Mouse (Mus musculus): Measurements from ENCODE around the gene Dhcr7. TPM values are rescaled to one million over a fixed set of nuclear protein-coding genes. Genes with fewer than 3 reads are reported as not detected.

The Dhcr7 gene
- total and polyA plus RNA-seq, 2 experiments = 85.9 to 282 TPM

DNA sequence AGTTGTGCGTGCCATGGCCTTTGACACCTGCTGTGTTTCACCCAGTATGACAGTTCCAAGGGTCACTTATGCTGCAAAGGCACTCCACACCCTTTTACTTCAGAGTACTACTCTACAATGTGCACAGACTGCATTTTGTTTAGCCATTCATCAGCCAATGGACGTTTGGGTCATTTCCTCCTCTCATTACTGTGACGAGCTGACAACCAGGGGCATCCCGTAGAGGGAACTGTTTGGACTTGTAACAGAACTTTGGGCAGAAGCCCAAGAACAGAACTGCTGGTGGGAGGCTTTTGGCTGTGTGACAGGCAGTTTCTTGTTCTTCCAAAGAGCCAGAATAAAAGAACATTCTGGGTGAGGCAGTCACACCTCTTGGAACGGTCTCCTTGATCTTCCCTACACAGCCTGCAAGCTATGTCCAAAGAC lies 17.7 kb upstream of the Dhcr7 start:
- H3K9ac ChIP-seq (ENCODE audit: low read depth, low read length) = no peak overlapping the region
- 39% methylated on average over 5 of the region's 5 CpGs for WGBS
- H3K79me2 ChIP-seq (ENCODE audit: control insufficient read depth, insufficient read depth, low read length) = no peaks in the 10 kb centered on the region
- H3K27ac ChIP-seq (replicated peaks; ENCODE audit: insufficient read depth, low read depth, low read length) = no peak overlapping the region
- peaks cover 32% of the 10 kb centered on the region for H3K36me3 ChIP-seq (ENCODE audit: control insufficient read depth, insufficient read depth, low read length)
- H3K27me3 ChIP-seq (ENCODE audit: control insufficient read depth, insufficient read depth, low read length) = no peaks in the 10 kb centered on the region
- TF ChIP-seq CTCF (IDR thresholded peaks at IDR 0.05; ENCODE audit: low read depth, low read length) (no peak), POLR2A (IDR thresholded peaks at IDR 0.05; ENCODE audit: extremely low read depth, insufficient read depth, low read length) (no peak)
- no peaks in the 10 kb centered on the region for H3K4me1 ChIP-seq (ENCODE audit: control insufficient read depth, insufficient read depth, low read length)
- H3K4me3 ChIP-seq (ENCODE audit: insufficient read depth, low read depth, low read length) = no peak overlapping the region
- peak; percentile 56 for DNase-seq (ENCODE audit: extremely low read depth, low read depth, low spot score)

DNA sequence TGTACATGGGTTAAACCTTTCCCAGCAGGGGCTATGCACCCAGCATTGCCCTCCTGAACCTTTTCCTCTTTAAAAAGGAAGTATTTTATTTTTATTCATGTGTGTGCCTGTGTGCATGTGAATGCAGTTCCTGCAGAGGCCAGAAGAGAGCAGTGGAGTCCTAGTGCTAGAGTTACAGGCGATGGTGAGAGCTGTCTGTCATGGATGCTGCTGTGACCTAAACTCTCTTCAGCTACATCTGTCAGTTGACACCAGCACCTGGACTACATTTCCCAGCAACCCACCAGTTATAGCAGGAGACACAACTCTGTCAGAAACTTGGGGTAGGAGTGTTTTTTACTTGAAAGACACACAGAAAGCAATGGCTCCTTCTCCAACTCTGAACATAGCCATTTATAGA lies 14.0 kb upstream of the Dhcr7 start:
- Histone ChIP-seq H3K27ac (replicated peaks; ENCODE audit: insufficient read depth, low read depth, low read length) (no peak overlapping the region), H3K79me2 (ENCODE audit: control insufficient read depth, insufficient read depth, low read length) (no peaks in the 10 kb centered on the region), H3K36me3 (ENCODE audit: control insufficient read depth, insufficient read depth, low read length) (peaks cover 46% of the 10 kb centered on the region), H3K27me3 (ENCODE audit: control insufficient read depth, insufficient read depth, low read length) (no peaks in the 10 kb centered on the region), H3K9ac (ENCODE audit: low read depth, low read length) (no peak overlapping the region), H3K4me1 (ENCODE audit: control insufficient read depth, insufficient read depth, low read length) (no peaks in the 10 kb centered on the region), H3K4me3 (ENCODE audit: insufficient read depth, low read depth, low read length) (no peak overlapping the region)
- TF ChIP-seq POLR2A (IDR thresholded peaks at IDR 0.05; ENCODE audit: extremely low read depth, insufficient read depth, low read length) = no peak
- peak; percentile 29; the same call in 1 of the 2 replicates for TF ChIP-seq CTCF (IDR thresholded peaks at IDR 0.05; ENCODE audit: low read depth, low read length)
- 82% methylated on average over 1 of the region's 1 CpGs for WGBS
- DNase-seq (ENCODE audit: extremely low read depth, low read depth, low spot score) = no peak

DNA sequence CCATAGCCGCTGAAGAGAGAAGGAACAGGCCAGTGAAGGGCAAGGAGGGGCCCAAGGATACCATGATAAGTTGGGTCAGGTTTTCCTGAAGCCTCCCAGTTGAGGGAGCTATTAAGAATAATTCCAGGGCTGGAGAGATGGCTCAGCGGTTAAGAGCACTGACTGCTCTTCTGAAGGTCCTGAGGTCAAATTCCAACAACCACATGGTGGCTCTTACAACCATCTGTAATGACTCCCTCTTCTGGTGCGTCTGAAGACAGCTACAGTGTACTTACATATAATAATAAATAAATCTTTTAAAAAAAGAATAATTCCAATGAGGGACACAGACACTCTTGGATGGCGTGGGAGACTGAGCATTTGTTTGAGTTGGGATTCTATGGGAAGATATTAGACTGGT lies 3.7 kb upstream of the Dhcr7 start:
- no peaks in the 10 kb centered on the region for H3K27me3 ChIP-seq (ENCODE audit: control insufficient read depth, insufficient read depth, low read length)
- H3K4me3 ChIP-seq (ENCODE audit: insufficient read depth, low read depth, low read length) = no peak overlapping the region
- no peak overlapping the region for H3K9ac ChIP-seq (ENCODE audit: low read depth, low read length)
- H3K4me1 ChIP-seq (ENCODE audit: control insufficient read depth, insufficient read depth, low read length) = peaks cover 3% of the 10 kb centered on the region
- H3K27ac ChIP-seq (replicated peaks; ENCODE audit: insufficient read depth, low read depth, low read length) = no peak overlapping the region
- DNase-seq (ENCODE audit: extremely low read depth, low read depth, low spot score) = peak; percentile 55
- H3K36me3 ChIP-seq (ENCODE audit: control insufficient read depth, insufficient read depth, low read length) = peaks cover 24% of the 10 kb centered on the region
- TF ChIP-seq POLR2A (IDR thresholded peaks at IDR 0.05; ENCODE audit: extremely low read depth, insufficient read depth, low read length) (no peak), CTCF (IDR thresholded peaks at IDR 0.05; ENCODE audit: low read depth, low read length) (no peak)
- H3K79me2 ChIP-seq (ENCODE audit: control insufficient read depth, insufficient read depth, low read length) = peaks cover 5% of the 10 kb centered on the region; the same call in 1 of the 2 replicates
- WGBS = 59% methylated on average over 4 of the region's 4 CpGs

DNA sequence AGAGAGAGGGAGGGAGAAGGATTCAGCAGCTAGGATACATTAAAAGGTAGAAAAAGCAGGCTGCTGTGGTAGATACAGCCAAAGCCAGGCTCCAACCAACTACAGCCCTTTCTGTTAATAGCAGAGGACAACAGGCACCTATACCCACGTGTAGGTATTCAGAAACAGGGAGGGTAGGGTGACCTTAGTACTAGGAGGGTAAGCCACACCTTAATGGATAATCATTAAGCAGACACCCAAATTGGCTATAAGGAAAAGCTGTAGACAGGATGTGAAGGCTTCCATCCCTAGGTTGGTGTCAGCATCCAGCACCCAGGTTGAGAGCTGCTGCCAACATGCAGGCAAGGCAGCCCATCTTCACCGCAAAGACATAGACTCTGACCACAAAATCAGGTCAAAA lies 1.7 kb upstream of the Dhcr7 start:
- 36% methylated on average over 2 of the region's 2 CpGs for WGBS
- Histone ChIP-seq H3K4me1 (ENCODE audit: control insufficient read depth, insufficient read depth, low read length) (peaks cover 3% of the 10 kb centered on the region), H3K27me3 (ENCODE audit: control insufficient read depth, insufficient read depth, low read length) (no peaks in the 10 kb centered on the region), H3K36me3 (ENCODE audit: control insufficient read depth, insufficient read depth, low read length) (peaks cover 10% of the 10 kb centered on the region), H3K79me2 (ENCODE audit: control insufficient read depth, insufficient read depth, low read length) (peaks cover 5% of the 10 kb centered on the region; the same call in 1 of the 2 replicates), H3K4me3 (ENCODE audit: insufficient read depth, low read depth, low read length) (no peak overlapping the region), H3K27ac (replicated peaks; ENCODE audit: insufficient read depth, low read depth, low read length) (no peak overlapping the region), H3K9ac (ENCODE audit: low read depth, low read length) (no peak overlapping the region)
- TF ChIP-seq POLR2A (IDR thresholded peaks at IDR 0.05; ENCODE audit: extremely low read depth, insufficient read depth, low read length) (no peak), CTCF (IDR thresholded peaks at IDR 0.05; ENCODE audit: low read depth, low read length) (no peak)
- DNase-seq (ENCODE audit: extremely low read depth, low read depth, low spot score) = peak; percentile 61

DNA sequence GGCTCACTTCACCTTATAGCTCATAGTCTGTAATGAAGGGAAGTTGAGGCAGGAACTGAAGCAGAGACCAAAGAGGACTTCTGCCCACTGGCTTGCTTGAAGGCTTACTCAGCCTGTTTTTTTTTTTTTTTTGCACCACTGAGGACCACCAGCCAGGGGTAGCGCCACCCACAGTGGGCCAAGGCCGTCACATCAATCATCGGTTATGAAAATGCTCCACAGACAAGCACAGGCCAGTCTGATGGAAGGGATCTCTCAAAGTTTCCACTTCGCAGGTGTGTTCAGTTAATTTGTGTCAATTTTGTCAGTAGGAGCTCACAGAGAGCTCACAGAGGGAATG lies 291 bp downstream of the Dhcr7 start:
- TF ChIP-seq POLR2A (IDR thresholded peaks at IDR 0.05; ENCODE audit: extremely low read depth, insufficient read depth, low read length) = no peak
- no peak for TF ChIP-seq CTCF (IDR thresholded peaks at IDR 0.05; ENCODE audit: low read depth, low read length)
- WGBS = 84% methylated on average over 4 of the region's 4 CpGs
- no peak for DNase-seq (ENCODE audit: extremely low read depth, low read depth, low spot score)

DNA sequence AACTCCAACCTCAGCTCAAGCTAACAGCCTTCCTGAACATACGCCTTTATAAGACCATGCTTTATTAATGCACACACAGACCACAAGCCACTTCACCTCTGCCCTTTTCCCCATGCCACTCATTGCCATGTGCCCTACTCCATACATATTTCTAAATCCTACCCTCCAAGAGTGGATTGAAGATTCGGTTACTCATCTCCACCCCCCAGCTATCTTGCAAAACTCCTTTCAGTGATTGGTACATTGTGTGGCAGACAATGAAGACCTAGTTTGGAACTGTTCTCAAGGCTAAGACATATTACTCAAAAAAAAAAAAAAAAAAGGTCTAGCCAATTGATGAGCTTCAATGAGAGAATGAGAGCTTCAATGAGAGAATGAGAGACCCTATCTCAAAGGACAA lies 4.0 kb downstream of the Dhcr7 start:
- H3K79me2 ChIP-seq (ENCODE audit: control insufficient read depth, insufficient read depth, low read length) = peaks cover 4% of the 10 kb centered on the region; the same call in 1 of the 2 replicates
- H3K27ac ChIP-seq (replicated peaks; ENCODE audit: insufficient read depth, low read depth, low read length) = no peak overlapping the region
- no peaks in the 10 kb centered on the region for H3K27me3 ChIP-seq (ENCODE audit: control insufficient read depth, insufficient read depth, low read length)
- H3K9ac ChIP-seq (ENCODE audit: low read depth, low read length) = no peak overlapping the region
- H3K4me3 ChIP-seq (ENCODE audit: insufficient read depth, low read depth, low read length) = no peak overlapping the region
- H3K4me1 ChIP-seq (ENCODE audit: control insufficient read depth, insufficient read depth, low read length) = peaks cover 5% of the 10 kb centered on the region
- TF ChIP-seq POLR2A (IDR thresholded peaks at IDR 0.05; ENCODE audit: extremely low read depth, insufficient read depth, low read length) (no peak), CTCF (IDR thresholded peaks at IDR 0.05; ENCODE audit: low read depth, low read length) (no peak)
- DNase-seq (ENCODE audit: extremely low read depth, low read depth, low spot score) = no peak
- WGBS = 86% methylated on average over 2 of the region's 2 CpGs
- no peaks in the 10 kb centered on the region for H3K36me3 ChIP-seq (ENCODE audit: control insufficient read depth, insufficient read depth, low read length)

More for the DNA sequence above, 291 bp downstream of the Dhcr7 start:
- H3K27me3 ChIP-seq (ENCODE audit: control insufficient read depth, insufficient read depth, low read length) = no peaks in the 10 kb centered on the region
- H3K4me1 ChIP-seq (ENCODE audit: control insufficient read depth, insufficient read depth, low read length) = peaks cover 3% of the 10 kb centered on the region
- peaks cover 5% of the 10 kb centered on the region; the same call in 1 of the 2 replicates for H3K79me2 ChIP-seq (ENCODE audit: control insufficient read depth, insufficient read depth, low read length)
- peak overlapping the region; percentile 66 for H3K27ac ChIP-seq (replicated peaks; ENCODE audit: insufficient read depth, low read depth, low read length)
- H3K36me3 ChIP-seq (ENCODE audit: control insufficient read depth, insufficient read depth, low read length) = peaks cover 3% of the 10 kb centered on the region; the same call in 1 of the 2 replicates
- H3K4me3 ChIP-seq (ENCODE audit: insufficient read depth, low read depth, low read length) = peak overlapping the region; percentile 7; the same call in 1 of the 2 replicates
- H3K9ac ChIP-seq (ENCODE audit: low read depth, low read length) = peak overlapping the region; percentile 46

All from liver, adult 2 months (tissue).